Mouse (Mus musculus) G1E-ER4 (cell line): Measurements from ENCODE around the gene Etl4. TPM values are rescaled to one million over a fixed set of nuclear protein-coding genes. Genes with fewer than 3 reads are reported as not detected.

Source experiments
- GATA1 ChIP-seq: IDR thresholded peaks from one replicate; pipeline ENCODE4 v1.8.0; 2012; ENCODE audit warnings: low read length, inconsistent platforms
- polyA plus RNA-seq: library from polyadenylated mRNA; stranded (reverse); fragments of >175 nt; gene quantifications from 2 replicates; pipeline ENCODE4 v1.2.3, GENCODE M21; 2012

Gene Etl4
- not detected in 2 replicates for polyA plus RNA-seq

- TF ChIP-seq GATA1 = no peak
Observed at GRCm38 (mm10) chr2:19909171-19909899, at the start of gene Etl4. Etl4 (plus strand) TSS chr2:19909780.

GRCm38 (mm10) chr2:19869167-19869566 lies 40.4 kb upstream of the Etl4 start:
- no peak for TF ChIP-seq GATA1

GRCm38 (mm10) chr2:19871881-19872280 lies 37.7 kb upstream of the Etl4 start:
- TF ChIP-seq GATA1 = no peak

GRCm38 (mm10) chr2:19890875-19891274 lies 18.7 kb upstream of the Etl4 start:
- TF ChIP-seq GATA1 = no peak

- TF ChIP-seq GATA1 = no peak
Observed at GRCm38 (mm10) chr2:19909900-19910780, 560 bp downstream of the Etl4 start.

- TF ChIP-seq GATA1 = no peak
Observed at GRCm38 (mm10) chr2:19910781-19911175, 1.2 kb downstream of the Etl4 start.

GRCm38 (mm10) chr2:19919190-19919589 lies 9.6 kb downstream of the Etl4 start:
- TF ChIP-seq GATA1 = no peak

GRCm38 (mm10) chr2:19930009-19930408 lies 20.4 kb downstream of the Etl4 start:
- TF ChIP-seq GATA1 = no peak

- TF ChIP-seq GATA1 = no peak
Observed at GRCm38 (mm10) chr2:19933836-19934235, 24.3 kb downstream of the Etl4 start.

GRCm38 (mm10) chr2:19945205-19945604 lies 35.6 kb downstream of the Etl4 start:
- no peak for TF ChIP-seq GATA1

- TF ChIP-seq GATA1 = no peak
Observed at GRCm38 (mm10) chr2:19953028-19953427, 43.4 kb downstream of the Etl4 start.

- TF ChIP-seq GATA1 = no peak
Observed at GRCm38 (mm10) chr2:19966445-19966844, 56.9 kb downstream of the Etl4 start.

GRCm38 (mm10) chr2:20037671-20038070 lies 128.1 kb downstream of the Etl4 start:
- TF ChIP-seq GATA1 = no peak

- TF ChIP-seq GATA1 = no peak
Observed at GRCm38 (mm10) chr2:20072377-20072776, 162.8 kb downstream of the Etl4 start.

- TF ChIP-seq GATA1 = no peak
Observed at GRCm38 (mm10) chr2:20076118-20076796, 166.7 kb downstream of the Etl4 start.

- TF ChIP-seq GATA1 = no peak
Observed at GRCm38 (mm10) chr2:20084781-20085180, 175.2 kb downstream of the Etl4 start.
